ENCODE assay signal across 8 mouse cellular contexts in the genomic region with DNA sequence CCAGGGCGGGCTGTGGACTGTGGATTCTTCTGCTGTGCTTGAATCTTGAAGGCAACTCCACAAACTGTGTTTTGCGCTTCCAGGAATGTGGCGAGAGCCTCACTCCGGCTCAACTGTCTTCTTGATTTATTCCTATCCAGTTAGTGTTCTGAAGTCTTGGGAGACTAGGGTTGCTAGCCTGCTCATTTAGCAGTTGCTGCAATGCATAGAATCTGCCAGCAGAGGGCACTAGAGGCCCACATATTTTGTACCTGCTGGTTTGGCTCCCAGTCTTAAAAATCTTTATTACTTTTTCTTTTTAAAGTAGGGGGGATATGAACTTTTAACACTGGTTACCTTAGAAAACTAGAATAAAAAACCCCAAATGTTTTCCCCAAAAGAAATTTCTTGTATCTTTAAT.
DNase-seq lines count a peak whose midpoint lies in the region; ATAC-seq and TF ChIP-seq lines count a peak whose summit lies in the region.

No protein-coding gene starts in this region.

- H3K4me2 ChIP-seq in lung, postnatal 0 days (replicated peaks; ENCODE audit: low read depth, low read length): no peak overlapping the region

- 27% methylated on average over 4 of the region's 4 CpGs for WGBS in lung, postnatal 0 days

- H3K9ac ChIP-seq in lung, postnatal 0 days (replicated peaks; ENCODE audit: low read depth): no peak overlapping the region

- no peak for TF ChIP-seq EP300 in lung, postnatal 0 days (IDR thresholded peaks at IDR 0.05)

- ATAC-seq in CD4-positive, CD25-positive, alpha-beta regulatory T cell, adult 4 months: peak; percentile 34
- ATAC-seq in common myeloid progenitor, adult 5-6 weeks (replicated peaks; ENCODE audit: low read depth, poor library complexity, severe bottlenecking): peak; percentile 91
- no peak for ATAC-seq in lung, postnatal 0 days

- no peaks in the 10 kb centered on the region for H3K27me3 ChIP-seq in lung, postnatal 0 days (replicated peaks; ENCODE audit: insufficient read depth, low read length)

- no peak overlapping the region for H3K4me3 ChIP-seq in lung, postnatal 0 days (ENCODE audit: low read depth, low read length)

- peak; percentile 58 for DNase-seq in adipocyte (ENCODE audit: low spot score)
- DNase-seq in gastrocnemius, postnatal 4 days (ENCODE audit: low spot score in 2 of 2): peak; percentile 39 to 53
- peak; percentile 84 to 85 for DNase-seq in kidney, postnatal 4 days
- peak; percentile 51 for DNase-seq in lung, postnatal 0 days (ENCODE audit: low spot score)
- peak; percentile 83 to 90 for DNase-seq in right cerebral cortex, adult 2 months (ENCODE audit: low spot score in 2 of 2)
- DNase-seq in urinary bladder, postnatal 14 days (ENCODE audit: low spot score): peak; percentile 69

- no peaks in the 10 kb centered on the region for H3K9me3 ChIP-seq in lung, postnatal 0 days (ENCODE audit: low read length)

- TF ChIP-seq CTCF in lung, postnatal 0 days (IDR thresholded peaks at IDR 0.05): peak; percentile 86

- H3K36me3 ChIP-seq in lung, postnatal 0 days (ENCODE audit: insufficient read depth, low read length): no peaks in the 10 kb centered on the region

- H3K4me1 ChIP-seq in lung, postnatal 0 days (ENCODE audit: insufficient read depth, low read depth, low read length): no peaks in the 10 kb centered on the region

- no peak overlapping the region for H3K27ac ChIP-seq in lung, postnatal 0 days (ENCODE audit: low read length)
